Comparison of ENCODE assay signal across 13 mouse cellular contexts in genomic region chr9:58065977-58066730, GRCm38 (mm10). TPM values are rescaled to one million over a fixed set of nuclear protein-coding genes. Genes with fewer than 3 reads are reported as not detected.
DNase-seq lines count a peak whose midpoint lies in the region; ATAC-seq and TF ChIP-seq lines count a peak whose summit lies in the region.
"Had no signal": no experiment of that assay in that cellular context is flagged by ENCODE, and none has a peak within 500 bp of the region (broad histone marks: within the 10 kb centered on the region; RNA-seq: fewer than 3 reads in every experiment).

No protein-coding gene starts in this region.

- ATAC-seq in frontal cortex, adult (ENCODE audit: low TSS enrichment), result peak; percentile 50
- ATAC-seq in limb, embryonic 15.5 days (ENCODE audit: insufficient number of reproducible peaks, low FRiP score, low TSS enrichment, low read depth), result no peak
- ATAC-seq in monocyte, adult 5-6 weeks (replicated peaks; ENCODE audit: insufficient number of reproducible peaks, low FRiP score, low TSS enrichment, poor library complexity, severe bottlenecking), result no peak

- 62% methylated on average over 6 of the region's 6 CpGs for WGBS in lung, adult 2 months
- 57% methylated on average over 6 of the region's 6 CpGs for WGBS in limb, embryonic 15.5 days

- no peak overlapping the region for H3K9ac ChIP-seq in limb, embryonic 15.5 days
- H3K9ac ChIP-seq: lung, embryonic 15.5 days had no signal

- 0 out of 2 replicates have a peak overlapping the region, but pooled peaks have one; percentile 1 for H3K27ac ChIP-seq in limb, embryonic 15.5 days
- H3K27ac ChIP-seq: lung, embryonic 15.5 days had no signal

- no peak for DNase-seq in frontal cortex, postnatal 10 days (ENCODE audit: low spot score in 2 of 2)
- DNase-seq in lung, postnatal 36 days, result peak; percentile 21
- no peak for DNase-seq in lung, adult 2 months
- no peak for DNase-seq in urinary bladder, postnatal 36 days (ENCODE audit: low spot score in 2 of 2)
- no peak for DNase-seq in ovary, postnatal 10 days (ENCODE audit: low spot score)
- DNase-seq: adrenal gland, postnatal 36 days; gastrocnemius, postnatal 36 days had no signal

- TF ChIP-seq POLR2A in lung, adult 2 months (IDR thresholded peaks at IDR 0.05; ENCODE audit: borderline replicate concordance, extremely low read depth, low read depth, low read length), result no peak

- H3K4me2 ChIP-seq in limb, embryonic 15.5 days, result no peak overlapping the region
- H3K4me2 ChIP-seq: lung, embryonic 15.5 days had no signal

- H3K9me3 ChIP-seq in limb, embryonic 15.5 days, result no peaks in the 10 kb centered on the region
- H3K9me3 ChIP-seq: lung, embryonic 15.5 days had no signal

- no peaks in the 10 kb centered on the region for H3K36me3 ChIP-seq in limb, embryonic 15.5 days
- H3K36me3 ChIP-seq: lung, embryonic 15.5 days had no signal

- peaks cover 30% of the 10 kb centered on the region for H3K27me3 ChIP-seq in limb, embryonic 15.5 days

- no peak overlapping the region for H3K4me3 ChIP-seq in lung, adult 2 months (replicated peaks; ENCODE audit: extremely low read depth, low read depth, low read length)
- H3K4me3 ChIP-seq in limb, embryonic 15.5 days, result no peak overlapping the region
- H3K4me3 ChIP-seq: lung, embryonic 15.5 days had no signal

- H3K4me1 ChIP-seq in lung, adult 2 months (ENCODE audit: control insufficient read depth, insufficient read depth, low read length), result no peaks in the 10 kb centered on the region
- peaks cover 22% of the 10 kb centered on the region for H3K4me1 ChIP-seq in limb, embryonic 15.5 days

- TF ChIP-seq CTCF in lung, adult 2 months (IDR thresholded peaks at IDR 0.05; ENCODE audit: insufficient read depth, low read length), result no peak

RNA-seq across cellular contexts. Expression of gene Stra6, which starts 2.6 kb away (rescaled TPM):
- polyA plus RNA-seq in lung, adult 2 months (2012; rRNA removed), result 0.65 and 0.68 TPM in 2 replicates
- 8.4 and 8.8 TPM in 2 replicates for polyA plus RNA-seq in limb, embryonic 15.5 days (2015; fragmentation: Nextera tagmentation; extraction: Ambion mirVana)
- not detected in 3 replicates for total RNA-seq in monocyte, adult 5-6 weeks (2017)

RNA-seq across cellular contexts. Expression of gene Ccdc33, which starts 52.5 kb away (rescaled TPM):
- polyA plus RNA-seq in lung, adult 2 months (2012; rRNA removed), result 7.8 and 8.5 TPM in 2 replicates
- not detected in 2 replicates for polyA plus RNA-seq in limb, embryonic 15.5 days (2015; fragmentation: Nextera tagmentation; extraction: Ambion mirVana)
- not detected in 3 replicates for total RNA-seq in monocyte, adult 5-6 weeks (2017)
- total RNA-seq: gastrocnemius, postnatal 36 days; heart, postnatal 10 days had no signal
- polyA plus RNA-seq: C2C12 had no signal

RNA-seq across cellular contexts. Expression of gene Cyp11a1, which starts 59.9 kb away (rescaled TPM):
- polyA plus RNA-seq in lung, adult 2 months (2012; rRNA removed), result 0.15 and 0.28 TPM in 2 replicates
- polyA plus RNA-seq in limb, embryonic 15.5 days (2015; fragmentation: Nextera tagmentation; extraction: Ambion mirVana), result 10.9 and 12.0 TPM in 2 replicates
- total RNA-seq in monocyte, adult 5-6 weeks (2017), result 7.8 to 44.8 TPM (median 28.4 TPM) in 3 replicates
- total RNA-seq: gastrocnemius, postnatal 36 days had no signal
